ENCODE assay signal across 22 mouse cellular contexts in the genomic region with DNA sequence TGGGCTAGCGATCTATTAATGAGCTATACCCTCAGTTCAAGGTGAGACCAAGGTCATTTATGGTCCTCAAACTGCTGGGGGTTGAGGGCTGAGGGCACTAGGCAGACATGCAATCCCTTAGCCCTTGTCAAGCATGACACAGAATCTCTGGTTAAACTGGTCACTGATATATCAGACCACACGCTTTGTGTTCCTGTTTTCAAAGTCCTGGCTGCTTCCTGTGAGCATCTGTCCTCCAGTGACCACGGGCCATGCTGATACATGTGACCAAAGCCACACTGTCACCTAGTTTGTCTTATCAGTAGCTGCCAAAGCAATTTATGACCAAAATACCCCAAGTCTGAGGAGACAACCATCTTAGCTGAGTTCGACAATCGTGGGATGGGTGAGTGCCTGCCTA. TPM values are rescaled to one million over a fixed set of nuclear protein-coding genes. Genes with fewer than 3 reads are reported as not detected.
DNase-seq lines count a peak whose midpoint lies in the region.
"Had no signal": no experiment of that assay in that cellular context is flagged by ENCODE, and none has a peak within 500 bp of the region (broad histone marks: within the 10 kb centered on the region; RNA-seq: fewer than 3 reads in every experiment).

No protein-coding gene starts in this region.

- DNase-seq in heart, embryonic 10.5 days (ENCODE audit: low spot score), result no peak
- no peak for DNase-seq in heart, postnatal 36 days
- DNase-seq in c-Kit-positive CD71-negative TER-119-negative erythroid progenitor cells, embryonic 14.5 days (ENCODE audit: low read depth), result peak; percentile 18
- DNase-seq in natural killer cell, adult 2 months (ENCODE audit: low spot score in 2 of 2), result peak; percentile 35 to 63
- DNase-seq in cerebellum, postnatal 25 days, result no peak
- no peak for DNase-seq in kidney, postnatal 14 days
- DNase-seq in B cell, adult 2 months, result no peak
- DNase-seq: adrenal gland, postnatal 10 days; cerebellum, adult 11-12 months; cerebellum, adult 9-10 months; cerebellum, postnatal 36 days; embryo, embryonic 11 days; gastrocnemius, postnatal 36 days; heart, adult 18-20 months; heart, postnatal 14 days had no signal

- intact Hi-C loops in heart, postnatal 36 days (cut with DNase I), result no loop called here

- peaks cover 5% of the 10 kb centered on the region; the same call in 1 of the 2 replicates for H3K4me1 ChIP-seq in heart, embryonic 10.5 days
- H3K4me1 ChIP-seq in megakaryocyte, embryonic 14.5 days, result peaks cover 46% of the 10 kb centered on the region
- H3K4me1 ChIP-seq: embryonic facial prominence, embryonic 12.5 days; forebrain, embryonic 15.5 days; hindbrain, embryonic 10.5 days had no signal

- peak overlapping the region; percentile 6; the same call in 1 of the 2 replicates for H3K27ac ChIP-seq in heart, embryonic 10.5 days
- H3K27ac ChIP-seq: embryonic facial prominence, embryonic 12.5 days; forebrain, embryonic 15.5 days; heart, embryonic 15.5 days; hindbrain, embryonic 10.5 days; hindbrain, embryonic 14.5 days had no signal

- peaks cover 91% of the 10 kb centered on the region for H3K36me3 ChIP-seq in heart, embryonic 10.5 days
- H3K36me3 ChIP-seq in megakaryocyte, embryonic 14.5 days (replicated peaks; ENCODE audit: low read length), result peaks cover 73% of the 10 kb centered on the region

- WGBS in heart, embryonic 10.5 days, result 78% methylated on average over 5 of the region's 5 CpGs

- H3K9me3 ChIP-seq in heart, embryonic 10.5 days, result no peaks in the 10 kb centered on the region
- H3K9me3 ChIP-seq in megakaryocyte, embryonic 14.5 days, result no peaks in the 10 kb centered on the region
- H3K9me3 ChIP-seq: embryonic facial prominence, embryonic 12.5 days; forebrain, embryonic 15.5 days; heart, embryonic 15.5 days had no signal

- no peak overlapping the region for H3K4me3 ChIP-seq in heart, embryonic 10.5 days
- H3K4me3 ChIP-seq in megakaryocyte, embryonic 14.5 days (replicated peaks), result peak overlapping the region; percentile 26
- H3K4me3 ChIP-seq: embryonic facial prominence, embryonic 12.5 days; forebrain, embryonic 15.5 days; heart, embryonic 15.5 days; hindbrain, embryonic 10.5 days had no signal

- H3K27me3 ChIP-seq in heart, embryonic 10.5 days (ENCODE audit: insufficient read depth, poor library complexity, severe bottlenecking), result no peaks in the 10 kb centered on the region
- no peaks in the 10 kb centered on the region for H3K27me3 ChIP-seq in megakaryocyte, embryonic 14.5 days (replicated peaks)
- H3K27me3 ChIP-seq: CH12.LX; embryonic facial prominence, embryonic 12.5 days; forebrain, embryonic 15.5 days; heart, embryonic 15.5 days had no signal

RNA-seq across cellular contexts. Expression of a gene that starts 47.3 kb away (rescaled TPM):
- 20.0 and 31.0 TPM in 2 replicates for polyA plus RNA-seq in heart, embryonic 10.5 days (2016; fragmentation: Nextera tagmentation; extraction: Ambion mirVana)
- total RNA-seq in heart, postnatal 36 days (2021), result 10 to 100 TPM; 29.0 to 41.1 TPM
- polyA plus RNA-seq in megakaryocyte, embryonic 14.5 days (2012; ENCODE audit: insufficient read depth, low replicate concordance), result 0.53 and 2.4 TPM in 2 replicates

Comparison
In these comparisons a context has a peak if more than half of its experiments do, and no peak if none do; other contexts are left out.
1. DNase-seq: peak in c-Kit-positive CD71-negative TER-119-negative erythroid progenitor cells, embryonic 14.5 days (single experiment) and natural killer cell, adult 2 months (2 of 2); none in heart, embryonic 10.5 days (single experiment), heart, postnatal 36 days (0 of 2), cerebellum, postnatal 25 days (0 of 2), kidney, postnatal 14 days (single experiment) and B cell, adult 2 months (0 of 2).